Mouse (Mus musculus) E14TG2a.4 (cell line): ENCODE results near the gene Gpalpp1.
A peak's percentile ranks its signal among the peaks of the same experiment; 100 is the strongest.

Experiments
- CTCF ChIP-seq: conservative IDR thresholded peaks from 2 replicates; pipeline ENCODE4 v1.5.1; 2014; ENCODE audit warnings: low read length
- NANOG ChIP-seq: IDR thresholded peaks from 2 replicates; pipeline ENCODE4 v1.6.1; 2014; ENCODE audit warnings: borderline replicate concordance, low read length, mixed read lengths
- POU5F1 ChIP-seq: IDR thresholded peaks from 2 replicates; pipeline ENCODE4 v1.6.1; 2014; ENCODE audit warnings: low read length, borderline replicate concordance

GRCm38 (mm10) chr14:76081451-76081850 lies 29.1 kb downstream of the Gpalpp1 start:
- TF ChIP-seq CTCF (peak; percentile 32; the same call in 1 of the 2 replicates), NANOG (no peak), POU5F1 (no peak)
